Mouse (Mus musculus): ENCODE results near the gene Suclg2.
A peak's percentile ranks its signal among the peaks of the same experiment; 100 is the strongest.

The Suclg2 gene

GRCm38 (mm10) chr6:95551000-95551399 lies 167.6 kb downstream of the Suclg2 start:
- no peak for DNase-seq

- no peak for DNase-seq
Measured at GRCm38 (mm10) chr6:95546189-95546832, 172.3 kb downstream of the Suclg2 start.

DNA sequence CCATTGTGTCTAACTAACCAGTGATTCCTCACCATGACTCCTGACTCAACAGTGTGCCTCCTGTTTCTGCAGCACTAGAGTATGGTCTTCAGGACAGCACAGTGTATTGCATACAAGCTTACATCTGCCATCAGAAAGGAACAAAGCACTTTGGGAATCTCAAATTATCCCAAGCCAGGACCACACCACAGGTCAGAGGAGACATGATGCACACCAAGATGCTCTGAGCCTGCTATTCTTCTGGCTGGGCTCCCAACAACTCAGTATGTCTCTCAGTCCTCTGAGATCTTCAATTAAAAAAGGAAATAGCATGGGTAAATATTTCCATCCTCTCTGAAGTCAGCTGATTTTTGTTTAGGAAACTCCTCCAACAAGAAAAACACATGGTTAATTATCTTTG lies 172.9 kb downstream of the Suclg2 start:
- no peak for DNase-seq

GRCm38 (mm10) chr6:95545296-95545695 lies 173.3 kb downstream of the Suclg2 start:
- DNase-seq = no peak

DNA sequence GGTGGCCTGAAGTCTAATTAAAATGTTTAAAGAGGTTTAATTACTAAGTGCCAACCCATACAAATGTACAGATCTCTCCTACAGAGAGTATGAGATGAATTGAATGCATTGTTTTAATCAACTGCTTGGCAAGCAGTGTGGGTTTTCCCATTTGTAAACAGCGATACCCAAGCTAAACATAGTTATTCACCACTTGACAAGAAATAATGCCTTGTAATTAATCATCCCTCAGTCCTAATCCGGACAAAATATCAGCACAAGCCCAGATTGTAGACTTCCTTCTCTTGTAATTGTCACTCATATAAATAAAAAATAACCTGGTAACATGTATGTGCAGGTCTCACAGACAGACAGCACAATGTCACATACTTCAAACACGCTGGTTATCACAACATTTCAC lies 183.4 kb downstream of the Suclg2 start:
- DNase-seq = no peak

DNA sequence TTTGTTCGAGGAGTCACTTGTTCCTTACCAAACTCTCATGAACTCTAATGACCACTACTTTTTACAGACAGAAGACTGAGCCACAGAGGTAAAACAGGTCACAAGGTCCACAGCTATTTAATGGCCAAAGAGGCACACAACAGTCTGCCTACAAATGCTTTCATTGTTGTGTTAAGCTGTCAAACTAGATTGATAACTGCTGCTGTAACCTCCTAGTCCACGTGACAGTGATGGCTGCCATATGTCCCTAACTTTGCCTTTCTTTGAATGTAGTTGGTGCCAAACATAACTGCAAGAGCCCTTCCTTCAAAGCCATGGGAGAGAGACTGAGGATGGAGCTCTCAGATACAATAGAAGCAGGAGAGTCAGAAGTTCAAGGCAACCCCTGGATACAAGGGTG lies 198.8 kb downstream of the Suclg2 start:
- no peak for DNase-seq

GRCm38 (mm10) chr6:95518406-95518805 lies 200.2 kb downstream of the Suclg2 start:
- DNase-seq = no peak

GRCm38 (mm10) chr6:95515721-95516120 lies 202.9 kb downstream of the Suclg2 start:
- no peak for DNase-seq

- no peak for DNase-seq
Measured at GRCm38 (mm10) chr6:95514726-95515125, 203.9 kb downstream of the Suclg2 start.

DNA sequence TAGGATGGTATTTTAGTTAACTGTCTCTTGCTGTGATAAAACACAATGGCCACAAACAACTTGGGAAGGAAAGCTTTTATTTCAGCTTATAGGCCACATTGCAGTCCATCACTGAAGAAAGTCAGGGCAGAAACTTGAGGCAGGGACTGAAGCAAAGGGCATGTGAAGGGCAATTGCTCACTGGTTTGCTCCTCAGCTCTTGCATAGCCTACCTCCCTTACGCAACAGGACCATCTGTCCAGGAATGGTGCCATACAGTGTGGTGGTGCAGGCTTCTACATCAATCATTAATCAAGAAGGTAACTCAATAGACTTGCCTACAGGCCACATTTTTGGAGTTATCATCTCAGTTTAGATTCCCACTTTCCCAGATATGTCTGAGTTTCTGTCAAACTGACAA lies 206.9 kb downstream of the Suclg2 start:
- DNase-seq = no peak

DNA sequence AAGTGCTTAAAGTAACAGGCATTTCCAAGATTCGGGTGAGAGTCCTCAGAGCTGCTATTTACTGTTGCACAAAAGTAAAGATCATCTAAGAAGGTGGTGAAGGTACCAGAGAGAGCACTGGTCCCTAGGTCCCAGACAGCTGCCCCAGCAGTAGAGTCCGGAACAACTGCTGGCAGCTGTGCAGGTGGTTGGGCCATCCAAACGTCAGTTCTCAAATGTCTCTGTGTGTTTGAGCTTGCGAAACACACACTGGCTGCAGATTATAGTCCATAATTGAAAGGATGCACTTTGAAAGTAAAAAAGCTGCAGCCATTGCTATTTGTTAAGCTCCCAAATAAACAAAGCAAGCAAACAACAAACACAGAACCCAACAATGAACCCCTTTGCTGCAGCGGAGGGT lies 217.8 kb downstream of the Suclg2 start:
- no peak for DNase-seq

- DNase-seq = no peak
Measured at GRCm38 (mm10) chr6:95499639-95500038, 219.0 kb downstream of the Suclg2 start.

DNA sequence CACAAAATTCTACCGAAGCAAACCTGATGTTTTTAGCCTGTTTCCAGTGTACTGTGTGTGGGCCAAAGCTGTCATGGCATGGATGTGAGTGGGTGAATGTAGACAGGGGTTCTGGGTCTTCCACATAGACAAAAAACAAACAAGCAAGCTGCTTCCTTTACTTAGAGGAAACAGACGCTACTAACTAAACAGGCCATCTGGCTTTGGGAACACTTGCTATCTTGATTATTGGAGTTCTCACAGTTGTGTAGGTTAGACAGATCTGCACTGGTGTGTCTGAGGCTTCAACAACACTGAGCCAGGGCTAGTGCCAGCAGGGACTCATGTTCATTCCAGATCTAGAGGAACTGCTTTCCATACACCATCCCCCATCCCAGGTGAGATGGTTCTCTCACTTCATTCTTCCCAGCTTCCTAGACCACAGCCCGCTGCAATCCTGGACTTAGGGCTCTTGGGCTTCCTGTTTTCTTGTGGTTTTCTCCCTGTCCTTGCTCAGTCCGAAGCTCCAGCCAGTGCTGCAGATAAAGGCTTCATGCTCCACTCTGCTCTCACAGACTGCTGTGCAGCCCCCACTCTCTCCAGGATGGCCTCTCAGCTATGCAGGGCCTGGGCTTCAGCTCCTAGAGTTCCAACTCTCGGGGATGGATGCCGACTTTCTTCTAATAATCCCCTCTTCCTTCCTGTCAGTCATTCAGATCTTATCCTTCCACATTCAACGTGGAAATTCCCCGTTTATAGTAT lies 226.2 kb downstream of the Suclg2 start:
- DNase-seq = no peak

GRCm38 (mm10) chr6:95491043-95491442 lies 227.6 kb downstream of the Suclg2 start:
- DNase-seq = no peak

DNA sequence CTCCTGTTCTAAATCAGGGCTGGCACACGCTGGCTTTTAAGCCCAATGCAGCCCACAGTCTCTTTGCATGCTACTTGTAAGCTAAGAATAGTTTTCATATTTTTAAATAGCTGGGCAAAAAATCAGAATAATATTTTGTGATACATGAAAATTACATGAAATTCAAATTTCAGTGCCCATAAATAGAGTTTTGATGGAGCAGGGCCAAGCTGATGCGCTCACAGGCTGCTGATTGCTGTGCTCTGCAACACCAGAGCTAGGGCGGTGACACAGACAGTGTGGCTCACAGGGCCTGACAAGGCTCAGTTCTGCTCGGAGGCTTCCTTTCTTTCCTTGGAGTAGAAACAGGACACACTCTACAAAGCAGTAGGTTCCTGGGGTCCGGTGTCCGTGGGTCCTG lies 232.8 kb downstream of the Suclg2 start:
- no peak for DNase-seq

DNA sequence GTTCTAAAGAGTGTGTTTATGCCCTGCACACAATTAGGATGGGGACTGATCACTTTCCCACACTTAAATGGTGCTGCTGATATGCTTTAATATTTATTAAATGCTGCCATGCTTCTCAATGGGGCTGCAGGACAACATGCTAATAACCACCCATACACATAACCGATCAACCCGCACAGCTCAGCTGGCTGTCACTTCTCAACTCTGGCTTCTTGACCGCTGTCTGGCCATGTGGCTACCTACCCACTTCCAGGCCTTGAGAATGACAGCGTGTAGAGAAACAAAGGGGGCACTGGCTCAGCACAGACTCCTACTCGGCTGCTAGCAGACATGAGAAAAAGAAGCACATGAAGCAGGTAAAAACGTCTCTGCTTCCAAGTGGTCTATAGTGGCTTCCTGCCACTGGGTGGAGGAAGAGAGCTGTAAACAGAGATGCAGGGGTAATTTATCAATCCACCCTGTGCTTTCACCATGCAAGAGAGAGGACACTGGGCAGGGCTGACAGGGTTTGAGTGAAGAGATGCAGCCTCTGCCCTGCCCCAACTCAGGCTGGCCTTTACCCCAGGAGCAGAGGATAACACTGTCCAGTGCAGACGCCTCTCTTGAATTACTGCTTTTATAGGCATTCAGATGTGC lies 234.3 kb downstream of the Suclg2 start:
- peak; percentile 26 for DNase-seq

GRCm38 (mm10) chr6:95483686-95484085 lies 234.9 kb downstream of the Suclg2 start:
- DNase-seq = no peak

- DNase-seq = no peak
Measured at GRCm38 (mm10) chr6:95483127-95483526, 235.5 kb downstream of the Suclg2 start.

DNA sequence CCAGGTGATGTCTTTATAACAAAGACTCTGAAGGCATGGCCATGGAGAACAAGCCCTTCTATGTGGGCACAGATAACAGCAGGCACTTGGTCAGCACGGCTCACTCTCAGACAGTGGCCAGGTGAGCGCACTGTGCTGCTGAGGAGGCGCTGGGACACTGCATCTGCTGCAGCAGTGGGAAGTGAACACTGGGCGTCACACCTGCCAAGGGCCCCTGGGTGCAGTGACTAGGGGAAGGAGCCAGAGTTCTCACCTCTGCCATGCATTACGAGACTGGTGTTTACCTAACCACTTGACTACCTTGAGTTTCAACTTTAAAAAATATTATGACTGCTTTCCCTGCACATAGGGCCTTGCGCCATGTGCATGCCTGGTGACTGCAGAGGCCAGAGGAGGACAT lies 238.8 kb downstream of the Suclg2 start:
- no peak for DNase-seq

- DNase-seq = no peak
Measured at GRCm38 (mm10) chr6:95469521-95469920, 249.1 kb downstream of the Suclg2 start.

- no peak for DNase-seq
Measured at GRCm38 (mm10) chr6:95465322-95465721, 253.3 kb downstream of the Suclg2 start.

DNA sequence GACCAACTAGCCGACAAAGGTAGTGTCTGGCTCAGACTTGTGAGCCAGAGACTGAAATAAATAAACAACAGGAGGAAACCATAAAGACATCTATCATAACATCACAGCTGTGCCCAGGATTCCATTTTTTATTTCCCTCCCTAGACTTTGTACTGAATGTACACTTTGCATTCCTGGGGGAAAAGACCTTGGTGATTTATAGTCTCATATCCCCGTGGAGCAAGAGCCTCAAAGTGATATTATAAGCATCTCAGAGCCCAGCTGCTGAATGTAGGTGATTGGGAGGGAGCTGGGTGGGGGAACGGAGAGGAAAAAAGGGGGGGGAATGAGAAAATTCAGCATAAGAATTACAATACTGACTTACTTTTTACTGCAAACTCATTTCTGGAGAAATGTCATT lies 259.2 kb downstream of the Suclg2 start:
- no peak for DNase-seq

- DNase-seq = no peak
Measured at GRCm38 (mm10) chr6:95446151-95446550, 272.4 kb downstream of the Suclg2 start.

- peak; percentile 10 for DNase-seq
Measured at GRCm38 (mm10) chr6:95445036-95445435, 273.6 kb downstream of the Suclg2 start.
